Comparison of ENCODE assay signal across 34 mouse cellular contexts in genomic region chr11:94221257-94221656, GRCm38 (mm10).
"Had no signal": no experiment of that assay in that cellular context is flagged by ENCODE, and none has a peak within 500 bp of the region (broad histone marks: within the 10 kb centered on the region; RNA-seq: fewer than 3 reads in every experiment).

No protein-coding gene starts in this region.

- DNase-seq: heart, postnatal 10 days; heart, postnatal 14 days; heart, postnatal 36 days; heart, postnatal 4 days; kidney, adult 11 months; kidney, adult 18-20 months; kidney, adult 2 months; kidney, adult 8-10 months; kidney, adult 9 months; kidney, postnatal 10 days; kidney, postnatal 14 days; kidney, postnatal 25 days; kidney, postnatal 36 days; kidney, postnatal 4 days; layer of hippocampus, adult 9-11 months; layer of hippocampus, postnatal 36 days had no signal

- H3K4me2 ChIP-seq: heart, embryonic 12.5 days; heart, embryonic 13.5 days; heart, embryonic 15.5 days; hindbrain, embryonic 12.5 days; hindbrain, embryonic 13.5 days; hindbrain, embryonic 14.5 days; hindbrain, embryonic 15.5 days; intestine, embryonic 15.5 days; kidney, embryonic 15.5 days had no signal

- H3K27me3 ChIP-seq: heart, embryonic 12.5 days; heart, embryonic 13.5 days; heart, embryonic 15.5 days; hindbrain, embryonic 12.5 days; hindbrain, embryonic 13.5 days; hindbrain, embryonic 15.5 days; intestine, embryonic 15.5 days; kidney, embryonic 15.5 days had no signal

- ATAC-seq: hindbrain, embryonic 16.5 days; hindbrain, postnatal 0 days; inflammation-experienced regulatory T-cells, adult 6 months; intestine, embryonic 15.5 days; intestine, embryonic 16.5 days; intestine, postnatal 0 days had no signal

- H3K36me3 ChIP-seq: heart, embryonic 12.5 days; heart, embryonic 13.5 days; heart, embryonic 15.5 days; hindbrain, embryonic 10.5 days; hindbrain, embryonic 12.5 days; hindbrain, embryonic 13.5 days; hindbrain, embryonic 15.5 days; intestine, embryonic 15.5 days; kidney, embryonic 15.5 days had no signal

- H3K4me3 ChIP-seq: heart, embryonic 12.5 days; heart, embryonic 13.5 days; heart, embryonic 15.5 days; hindbrain, embryonic 10.5 days; hindbrain, embryonic 12.5 days; hindbrain, embryonic 13.5 days; hindbrain, embryonic 15.5 days; intestine, embryonic 15.5 days; kidney, embryonic 15.5 days; layer of hippocampus, adult 2 months; left cerebral cortex, adult 2 months had no signal

- H3K27ac ChIP-seq: heart, embryonic 13.5 days; heart, embryonic 15.5 days; hindbrain, embryonic 10.5 days; hindbrain, embryonic 12.5 days; hindbrain, embryonic 13.5 days; hindbrain, embryonic 14.5 days; hindbrain, embryonic 15.5 days; hindbrain, postnatal 0 days; intestine, embryonic 15.5 days; kidney, embryonic 15.5 days; kidney, postnatal 0 days; layer of hippocampus, adult 2 months; left cerebral cortex, adult 2 months had no signal
